Mouse (Mus musculus) erythroblast, embryonic 14.5 days (primary cell): ENCODE data around the gene Stx8. TPM values are rescaled to one million over a fixed set of nuclear protein-coding genes. Genes with fewer than 3 reads are reported as not detected.

Experiments used
- H3K27me3 ChIP-seq: 2 replicates; pipeline ENCODE4 v1.6.1; 2012; ENCODE audit warnings: inconsistent platforms; ENCODE audit not compliant: control insufficient read depth
- H3K36me3 ChIP-seq: 2 replicates; pipeline ENCODE4 v1.6.1; 2012; ENCODE audit warnings: mild to moderate bottlenecking, inconsistent platforms; ENCODE audit not compliant: control insufficient read depth
- H3K4me1 ChIP-seq: 2 replicates; pipeline ENCODE4 v1.6.1; 2012; ENCODE audit warnings: inconsistent platforms; ENCODE audit not compliant: control insufficient read depth
- H3K4me3 ChIP-seq: replicated peaks from 2 replicates; pipeline ENCODE3; 2012; ENCODE audit warnings: moderate library complexity, mild to moderate bottlenecking, inconsistent platforms
- H3K9me3 ChIP-seq: 2 replicates; pipeline ENCODE4 v1.6.1; 2012; ENCODE audit warnings: low read length, inconsistent platforms, mixed read lengths; ENCODE audit not compliant: control insufficient read depth
- GATA1 ChIP-seq: IDR thresholded peaks from 2 replicates; pipeline ENCODE4 v1.6.1; 2012; ENCODE audit warnings: low read length, inconsistent platforms, mixed read lengths
- TAL1 ChIP-seq: IDR thresholded peaks from 3 replicates; pipeline ENCODE4 v1.6.1; 2012; ENCODE audit warnings: low read length, inconsistent platforms, mixed read lengths
- polyA plus RNA-seq: library from polyadenylated mRNA; stranded (reverse); fragments of >175 nt; gene quantifications from 2 replicates; pipeline ENCODE4 v1.2.3, GENCODE M21; 2012

Gene Stx8
- polyA plus RNA-seq, 1 experiment, result 0.17 TPM

GRCm38 (mm10) chr11:68195168-68195567 is 229.2 kb downstream of the Stx8 start:
- Histone ChIP-seq H3K4me1 (no peaks in the 10 kb centered on the region), H3K4me3 (no peak overlapping the region), H3K27me3 (no peaks in the 10 kb centered on the region), H3K36me3 (no peaks in the 10 kb centered on the region), H3K9me3 (no peaks in the 10 kb centered on the region)
- TF ChIP-seq GATA1 (no peak), TAL1 (no peak)

- H3K36me3 ChIP-seq, result no peaks in the 10 kb centered on the region
- no peak for TF ChIP-seq TAL1
- no peak for TF ChIP-seq GATA1
- H3K9me3 ChIP-seq, result no peaks in the 10 kb centered on the region
- no peaks in the 10 kb centered on the region for H3K27me3 ChIP-seq
- H3K4me1 ChIP-seq, result no peaks in the 10 kb centered on the region
- H3K4me3 ChIP-seq, result no peak overlapping the region
Measured at GRCm38 (mm10) chr11:68195693-68196176, 229.7 kb downstream of the Stx8 start.

DNA sequence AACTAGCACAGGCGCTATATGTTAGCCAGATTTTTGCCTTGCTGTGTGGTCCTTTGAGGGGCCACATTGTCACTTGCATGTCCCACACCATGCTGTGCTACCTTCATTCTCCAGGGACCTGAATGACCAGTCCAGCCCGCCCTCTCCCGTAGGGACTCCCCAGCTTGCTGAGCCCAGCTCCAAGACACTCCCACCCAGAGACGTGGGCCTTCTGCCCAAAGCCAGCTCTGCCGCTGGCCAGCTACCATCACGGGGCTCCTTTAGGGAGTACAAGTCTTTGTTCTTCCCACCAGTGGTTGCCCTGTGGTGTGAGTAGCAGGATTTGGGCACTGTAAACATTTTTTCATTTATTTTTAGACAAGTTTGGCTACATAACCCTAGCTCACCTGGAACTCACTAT is 230.6 kb downstream of the Stx8 start:
- no peaks in the 10 kb centered on the region for H3K4me1 ChIP-seq
- H3K4me3 ChIP-seq, result no peak overlapping the region
- no peaks in the 10 kb centered on the region for H3K36me3 ChIP-seq
- TF ChIP-seq GATA1 (no peak), TAL1 (no peak)
- H3K9me3 ChIP-seq, result no peaks in the 10 kb centered on the region
- no peaks in the 10 kb centered on the region for H3K27me3 ChIP-seq

- Histone ChIP-seq H3K27me3 (no peaks in the 10 kb centered on the region), H3K36me3 (no peaks in the 10 kb centered on the region), H3K9me3 (no peaks in the 10 kb centered on the region), H3K4me1 (no peaks in the 10 kb centered on the region), H3K4me3 (no peak overlapping the region)
- TF ChIP-seq GATA1 (no peak), TAL1 (no peak)
Measured at GRCm38 (mm10) chr11:68197471-68197870, 231.5 kb downstream of the Stx8 start.

GRCm38 (mm10) chr11:68198696-68199095 is 232.7 kb downstream of the Stx8 start:
- Histone ChIP-seq H3K27me3 (no peaks in the 10 kb centered on the region), H3K9me3 (no peaks in the 10 kb centered on the region), H3K36me3 (no peaks in the 10 kb centered on the region), H3K4me3 (no peak overlapping the region), H3K4me1 (no peaks in the 10 kb centered on the region)
- TF ChIP-seq TAL1 (no peak), GATA1 (no peak)

DNA sequence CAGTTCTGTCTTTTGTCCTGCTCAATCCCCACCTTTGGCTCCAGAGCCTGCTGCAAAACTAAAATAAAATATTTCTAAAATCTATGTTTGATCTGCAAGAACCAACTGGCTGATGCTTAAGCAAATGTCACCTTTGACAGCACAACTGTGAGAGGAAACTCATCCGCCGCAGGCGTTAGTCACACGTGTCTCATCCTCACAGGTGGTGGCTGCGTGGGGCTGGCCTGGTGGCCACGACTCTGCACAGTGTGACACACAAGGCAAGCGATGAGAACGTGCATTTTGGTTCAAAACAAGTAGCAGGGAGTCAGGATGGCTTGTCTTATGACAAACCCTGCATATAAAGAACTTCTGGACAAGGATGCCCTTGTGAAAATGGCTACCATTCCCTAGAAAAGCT is 233.1 kb downstream of the Stx8 start:
- Histone ChIP-seq H3K4me3 (no peak overlapping the region), H3K9me3 (no peaks in the 10 kb centered on the region), H3K4me1 (no peaks in the 10 kb centered on the region), H3K27me3 (no peaks in the 10 kb centered on the region), H3K36me3 (no peaks in the 10 kb centered on the region)
- TF ChIP-seq GATA1 (no peak), TAL1 (no peak)

- no peaks in the 10 kb centered on the region for H3K27me3 ChIP-seq
- H3K9me3 ChIP-seq, result no peaks in the 10 kb centered on the region
- H3K4me1 ChIP-seq, result no peaks in the 10 kb centered on the region
- no peaks in the 10 kb centered on the region for H3K36me3 ChIP-seq
- TF ChIP-seq GATA1 (no peak), TAL1 (no peak)
- H3K4me3 ChIP-seq, result no peak overlapping the region
Measured at GRCm38 (mm10) chr11:68199801-68200423, 233.9 kb downstream of the Stx8 start.

DNA sequence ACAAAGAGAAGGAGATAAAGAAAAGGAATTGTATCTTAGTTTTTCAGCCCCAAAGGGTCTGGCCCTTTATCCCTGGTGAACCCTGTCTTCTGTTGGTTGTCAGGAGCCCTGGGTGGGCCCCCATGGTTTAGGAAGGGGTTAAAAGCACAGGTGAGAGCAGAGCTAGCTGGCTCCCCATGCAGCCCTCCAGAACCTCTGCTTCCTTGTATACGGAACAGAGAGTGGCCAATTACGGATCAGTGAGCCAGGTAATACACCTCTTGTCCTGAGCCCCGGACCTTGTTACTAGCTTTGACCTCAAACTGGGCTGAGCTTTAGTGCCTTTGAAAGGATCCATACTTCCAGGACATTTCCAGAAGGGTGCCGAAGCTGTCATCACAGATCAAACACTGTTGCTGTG is 234.5 kb downstream of the Stx8 start:
- H3K27me3 ChIP-seq, result no peaks in the 10 kb centered on the region
- H3K4me3 ChIP-seq, result no peak overlapping the region
- H3K4me1 ChIP-seq, result no peaks in the 10 kb centered on the region
- no peaks in the 10 kb centered on the region for H3K9me3 ChIP-seq
- H3K36me3 ChIP-seq, result no peaks in the 10 kb centered on the region
- TF ChIP-seq TAL1 (no peak), GATA1 (no peak)

- no peak for TF ChIP-seq TAL1
- no peak for TF ChIP-seq GATA1
- H3K9me3 ChIP-seq, result no peaks in the 10 kb centered on the region
- H3K4me3 ChIP-seq, result no peak overlapping the region
- no peaks in the 10 kb centered on the region for H3K27me3 ChIP-seq
- no peaks in the 10 kb centered on the region for H3K4me1 ChIP-seq
- no peaks in the 10 kb centered on the region for H3K36me3 ChIP-seq
Measured at GRCm38 (mm10) chr11:68201063-68201462, 235.1 kb downstream of the Stx8 start.
